Comparison of ENCODE assay signal across 10 mouse cellular contexts in the genomic region with DNA sequence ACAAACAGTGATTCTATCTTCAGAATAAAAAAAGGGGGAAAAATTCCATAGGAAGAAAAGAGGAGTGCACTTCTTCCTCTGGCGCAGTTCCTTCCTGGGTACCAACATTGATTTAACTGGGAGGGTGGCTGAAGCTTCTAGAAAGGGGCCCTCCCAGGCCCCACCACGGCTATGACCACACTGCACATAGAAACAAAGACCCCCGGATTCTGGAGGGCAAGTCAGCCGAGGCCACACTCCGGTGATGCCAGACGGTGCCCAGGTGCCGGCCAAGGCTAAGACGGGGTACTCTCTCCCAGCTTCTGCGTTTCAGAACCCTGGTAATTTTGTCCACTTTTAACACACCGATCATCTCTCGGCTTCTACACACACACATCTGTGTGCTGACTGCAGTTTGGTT.
DNase-seq lines count a peak whose midpoint lies in the region; ATAC-seq lines count a peak whose summit lies in the region.
"Had no signal": no experiment of that assay in that cellular context is flagged by ENCODE, and none has a peak within 500 bp of the region (broad histone marks: within the 10 kb centered on the region; RNA-seq: fewer than 3 reads in every experiment).

No protein-coding gene starts in this region.

- no peaks in the 10 kb centered on the region for H3K9me3 ChIP-seq in heart, embryonic 11.5 days (replicated peaks; ENCODE audit: control insufficient read depth, low read length)
- H3K9me3 ChIP-seq in forebrain, embryonic 12.5 days, result no peaks in the 10 kb centered on the region
- H3K9me3 ChIP-seq in midbrain, embryonic 10.5 days (replicated peaks), result no peaks in the 10 kb centered on the region

- peak overlapping the region; percentile 19; the same call in 1 of the 2 replicates for H3K4me2 ChIP-seq in heart, embryonic 11.5 days
- peak overlapping the region; percentile 62 for H3K4me2 ChIP-seq in forebrain, embryonic 12.5 days

- peaks cover 5% of the 10 kb centered on the region; the same call in 1 of the 2 replicates for H3K4me1 ChIP-seq in heart, embryonic 11.5 days (ENCODE audit: control insufficient read depth, insufficient read depth, low read length)
- H3K4me1 ChIP-seq in forebrain, embryonic 12.5 days, result peaks cover 49% of the 10 kb centered on the region
- peaks cover 51% of the 10 kb centered on the region for H3K4me1 ChIP-seq in midbrain, embryonic 10.5 days

- no peak overlapping the region for H3K27ac ChIP-seq in heart, embryonic 11.5 days (ENCODE audit: low read depth, low read length)
- H3K27ac ChIP-seq in forebrain, embryonic 12.5 days, result peak overlapping the region; percentile 78
- peak overlapping the region; percentile 67 for H3K27ac ChIP-seq in midbrain, embryonic 10.5 days (replicated peaks)

- no peak overlapping the region for H3K4me3 ChIP-seq in heart, embryonic 11.5 days (ENCODE audit: low read depth, low read length)
- H3K4me3 ChIP-seq in forebrain, embryonic 12.5 days (replicated peaks), result no peak overlapping the region; the same call in 1 of the 2 replicates
- no peak overlapping the region for H3K4me3 ChIP-seq in midbrain, embryonic 10.5 days

- H3K36me3 ChIP-seq in heart, embryonic 11.5 days (ENCODE audit: control insufficient read depth, insufficient read depth, low read length), result no peaks in the 10 kb centered on the region
- no peaks in the 10 kb centered on the region for H3K36me3 ChIP-seq in forebrain, embryonic 12.5 days (replicated peaks)
- H3K36me3 ChIP-seq in midbrain, embryonic 10.5 days, result no peaks in the 10 kb centered on the region

- WGBS in heart, embryonic 11.5 days (ENCODE audit: insufficient replicate concordance), result 70% methylated on average over 11 of the region's 11 CpGs
- 42% methylated on average over 11 of the region's 11 CpGs for WGBS in forebrain, embryonic 12.5 days
- WGBS in midbrain, embryonic 10.5 days, result 69% methylated on average over 11 of the region's 11 CpGs

- ATAC-seq in heart, embryonic 11.5 days (replicated peaks; ENCODE audit: insufficient number of reproducible peaks, low FRiP score, low TSS enrichment), result no peak
- no peak for ATAC-seq in forebrain, embryonic 12.5 days (ENCODE audit: low FRiP score)
- ATAC-seq in erythroid progenitor cell, adult 5-6 weeks (replicated peaks; ENCODE audit: low FRiP score, poor library complexity, severe bottlenecking), result no peak
- ATAC-seq: inflammation-experienced regulatory T-cells, adult 6 months; liver, postnatal 0 days had no signal

- no peak for DNase-seq in heart, adult 11 months
- peak; percentile 44 to 64 for DNase-seq in cerebellum, adult 18-20 months
- no peak for DNase-seq in midbrain, embryonic 10.5 days (ENCODE audit: low spot score)
- no peak for DNase-seq in urinary bladder, postnatal 14 days (ENCODE audit: low spot score)
- DNase-seq in adipocyte (ENCODE audit: low spot score), result no peak
- DNase-seq: liver, postnatal 0 days had no signal

- no peak overlapping the region for H3K9ac ChIP-seq in heart, embryonic 11.5 days (ENCODE audit: low read depth, low read length)
- no peak overlapping the region for H3K9ac ChIP-seq in forebrain, embryonic 12.5 days
- H3K9ac ChIP-seq: liver, postnatal 0 days had no signal

- H3K27me3 ChIP-seq in heart, embryonic 11.5 days (ENCODE audit: control insufficient read depth, insufficient read depth, low read length), result peaks cover 26% of the 10 kb centered on the region
- peaks cover 3% of the 10 kb centered on the region; the same call in 1 of the 2 replicates for H3K27me3 ChIP-seq in forebrain, embryonic 12.5 days
- peaks cover 71% of the 10 kb centered on the region for H3K27me3 ChIP-seq in midbrain, embryonic 10.5 days (ENCODE audit: low read depth, poor library complexity, severe bottlenecking)

Comparison
In these comparisons a context has a peak if more than half of its experiments do, and no peak if none do; other contexts are left out.
1. DNase-seq: peak in cerebellum, adult 18-20 months (2 of 2); none in heart, adult 11 months (single experiment), midbrain, embryonic 10.5 days (single experiment), urinary bladder, postnatal 14 days (single experiment) and adipocyte (single experiment).